Mouse (Mus musculus) cortical plate, adult 2 months (tissue): ENCODE measurements around the gene Cmss1.

ENCODE experiments used
- CTCF ChIP-seq: fragments of 200-500 bp; IDR thresholded peaks from 2 replicates; pipeline ENCODE4 v1.5.1; 2011; ENCODE audit warnings: mild to moderate bottlenecking, control low read depth, low read length; ENCODE audit not compliant: insufficient read depth; ENCODE audit errors: extremely low read depth
- POLR2A ChIP-seq: fragments of 200-500 bp; IDR thresholded peaks from 2 replicates; pipeline ENCODE4 v1.6.1; 2011; ENCODE audit warnings: mild to moderate bottlenecking, low read length, control low read depth; ENCODE audit not compliant: insufficient read depth; ENCODE audit errors: extremely low read depth

DNA sequence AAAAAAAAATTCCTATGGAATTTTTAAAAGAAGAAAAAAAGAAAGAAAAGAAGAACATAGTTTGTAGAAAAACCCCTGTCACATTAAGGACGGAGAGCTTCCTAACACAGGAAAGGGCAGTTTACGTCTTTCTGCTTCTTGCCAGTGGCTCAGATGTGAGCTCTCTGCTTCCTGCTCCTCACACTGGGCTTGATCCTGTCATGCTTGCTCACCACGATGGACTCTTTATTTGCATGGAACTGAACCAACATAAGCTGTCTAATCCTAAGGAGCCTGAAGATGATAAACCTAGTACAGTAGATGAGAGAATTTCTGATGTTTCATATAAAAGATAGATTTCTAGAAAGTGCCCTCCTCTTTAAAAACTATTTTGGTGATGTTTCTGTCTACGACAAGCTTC lies 137.4 kb downstream of the Cmss1 start:
- TF ChIP-seq CTCF (no peak), POLR2A (no peak)
